In the genomic region with DNA sequence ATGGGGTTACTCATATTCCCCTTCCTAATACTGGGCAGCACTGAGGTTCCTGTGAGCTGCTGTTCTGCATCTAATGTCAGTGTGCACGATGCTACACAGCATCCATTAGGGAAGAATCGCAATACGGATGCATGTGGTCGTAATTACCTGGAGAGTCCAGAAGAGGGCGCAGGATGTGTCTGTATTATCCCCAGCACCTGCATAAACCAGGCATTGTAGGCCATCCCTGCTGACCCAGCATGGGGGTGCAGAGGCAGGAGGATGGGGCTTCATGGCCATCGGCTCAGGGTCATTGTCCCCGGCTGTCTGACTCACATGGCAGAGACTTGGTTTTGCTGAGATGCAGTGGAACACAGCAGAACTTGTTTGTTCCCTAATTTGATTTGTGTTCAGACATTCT, we compare ENCODE assay signal across 8 mouse cellular contexts. TPM values are rescaled to one million over a fixed set of nuclear protein-coding genes. Genes with fewer than 3 reads are reported as not detected.
DNase-seq lines count a peak whose midpoint lies in the region; ATAC-seq lines count a peak whose summit lies in the region.
"Had no signal": no experiment of that assay in that cellular context is flagged by ENCODE, and none has a peak within 500 bp of the region (broad histone marks: within the 10 kb centered on the region; RNA-seq: fewer than 3 reads in every experiment).

No protein-coding gene starts in this region.

- H3K4me1 ChIP-seq in heart, embryonic 15.5 days (replicated peaks), result peaks cover 37% of the 10 kb centered on the region

- H3K36me3 ChIP-seq in heart, embryonic 15.5 days, result peaks cover 28% of the 10 kb centered on the region

- DNase-seq in CD8-positive naive resting alpha-beta T cell, adult 2 months (ENCODE audit: low read depth in 2 of 2, low spot score in 2 of 2), result peak; percentile 58 to 75
- peak; percentile 60 for DNase-seq in adipocyte (ENCODE audit: low spot score)
- DNase-seq in embryo, embryonic 10.5 days (ENCODE audit: low spot score), result peak; percentile 90
- DNase-seq in layer of hippocampus, adult 9-11 months, result peak; percentile 82
- peak; percentile 62 to 81 for DNase-seq in lung, postnatal 4 days
- DNase-seq in right cerebral cortex, adult 2 months (ENCODE audit: low spot score in 2 of 2), result peak; percentile 83 to 86

- 0 out of 2 replicates have a peak overlapping the region, but pooled peaks have one; percentile 43 for H3K27ac ChIP-seq in heart, embryonic 15.5 days
- H3K27ac ChIP-seq: limb, embryonic 12.5 days had no signal

- ATAC-seq in heart, embryonic 15.5 days (replicated peaks; ENCODE audit: insufficient number of reproducible peaks, insufficient read depth, low FRiP score, low read depth), result no peak

- H3K4me3 ChIP-seq in heart, embryonic 15.5 days, result no peak overlapping the region
- H3K4me3 ChIP-seq: limb, embryonic 12.5 days had no signal

- no peaks in the 10 kb centered on the region for H3K27me3 ChIP-seq in heart, embryonic 15.5 days
- H3K27me3 ChIP-seq: limb, embryonic 12.5 days had no signal

- 20% methylated on average over 7 of the region's 7 CpGs for WGBS in heart, embryonic 15.5 days

- no peaks in the 10 kb centered on the region for H3K9me3 ChIP-seq in heart, embryonic 15.5 days (replicated peaks)
- H3K9me3 ChIP-seq: limb, embryonic 12.5 days had no signal

- H3K4me2 ChIP-seq in heart, embryonic 15.5 days, result no peak overlapping the region
- H3K4me2 ChIP-seq: limb, embryonic 12.5 days had no signal

- no peak overlapping the region for H3K9ac ChIP-seq in heart, embryonic 15.5 days
- H3K9ac ChIP-seq: limb, embryonic 12.5 days had no signal

RNA-seq across cellular contexts. Expression of gene Sdhb, which starts 3.6 kb away (rescaled TPM):
- polyA plus RNA-seq in heart, embryonic 15.5 days (2015; fragmentation: Nextera tagmentation; extraction: Ambion mirVana), result 812 and 965 TPM in 2 replicates

RNA-seq across cellular contexts. Expression of gene Atp13a2, which starts 22.1 kb away (rescaled TPM):
- polyA plus RNA-seq in heart, embryonic 15.5 days (2015; fragmentation: Nextera tagmentation; extraction: Ambion mirVana), result 23.4 and 38.8 TPM in 2 replicates

RNA-seq across cellular contexts. Expression of gene Mfap2, which starts 45.6 kb away (rescaled TPM):
- polyA plus RNA-seq in heart, embryonic 15.5 days (2015; fragmentation: Nextera tagmentation; extraction: Ambion mirVana), result 237 and 341 TPM in 2 replicates

RNA-seq across cellular contexts. Expression of gene Padi2, which starts 58.5 kb away (rescaled TPM):
- polyA plus RNA-seq in heart, embryonic 15.5 days (2015; fragmentation: Nextera tagmentation; extraction: Ambion mirVana), result 1.2 and 3.1 TPM in 2 replicates
